Mouse (Mus musculus): ENCODE results near the gene Vrk3.

DNA sequence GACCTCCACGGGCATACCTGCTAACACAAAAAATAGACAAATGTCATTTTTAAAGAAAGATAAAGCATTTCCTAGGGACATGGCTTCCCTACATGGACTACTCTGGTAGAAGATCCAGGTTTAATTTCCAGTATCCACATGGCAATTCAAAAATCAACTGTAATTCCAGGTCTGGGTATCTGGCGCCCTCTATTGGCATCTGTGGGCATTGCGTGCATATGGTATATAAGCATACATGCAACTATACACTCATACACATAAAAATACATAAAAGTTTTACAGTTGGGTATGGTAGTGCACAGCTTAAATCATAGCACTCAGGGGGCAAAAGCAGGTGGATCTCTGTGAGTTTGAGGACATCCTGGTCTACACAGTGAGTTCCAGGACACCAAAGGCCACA is 43.9 kb upstream of the Vrk3 start:
- TF ChIP-seq CTCF (IDR thresholded peaks at IDR 0.05; ENCODE audit: borderline replicate concordance, control insufficient read depth, extremely low read depth, insufficient read depth, low read length, poor library complexity): no peak
- no peak for TF ChIP-seq POLR2A (IDR thresholded peaks at IDR 0.05; ENCODE audit: control insufficient read depth, extremely low read depth, insufficient read depth, low read length, poor library complexity)

Data from thymus, adult 2 months (tissue).